Mouse (Mus musculus) liver, embryonic 14.5 days (tissue): Measurements from ENCODE around the gene Mgarp. TPM values are rescaled to one million over a fixed set of nuclear protein-coding genes. Genes with fewer than 3 reads are reported as not detected.

Source experiments
- ATAC-seq: fragments of 200-750 bp; cut with Nextera tagmentation; 2 replicates; pipeline ENCODE4 v1.8.0; 2017; ENCODE audit warnings: moderate number of reproducible peaks, mild to moderate bottlenecking, moderate library complexity; ENCODE audit not compliant: insufficient read depth
- DNase-seq, 3 experiments: peaks; one replicate each; pipeline ENCODE4 v3.0.0-alpha.2; 2012 to 2013; ENCODE audit warnings: low read depth in 3 of 3, low spot score in 3 of 3
- H3K27ac ChIP-seq: fragments of 300-500 bp; sonication (generic); 2 replicates; pipeline ENCODE4 v1.5.1; 2014; ENCODE audit warnings: moderate library complexity, mild to moderate bottlenecking, control low read depth, inconsistent platforms
- H3K27me3 ChIP-seq: fragments of 300-500 bp; sonication (generic); 2 replicates; pipeline ENCODE4 v1.6.1; 2014; ENCODE audit warnings: mild to moderate bottlenecking, low read length, moderate library complexity; ENCODE audit not compliant: control insufficient read depth, insufficient read depth
- H3K36me3 ChIP-seq: fragments of 300-500 bp; sonication (generic); replicated peaks from 2 replicates; pipeline ENCODE4 v1.6.1; 2014; ENCODE audit warnings: low read depth; ENCODE audit not compliant: control insufficient read depth, insufficient read depth
- H3K4me1 ChIP-seq, 2 experiments: fragments of 200-500 bp in 1 of 2; fragments of 300-500 bp in 1 of 2; sonication (generic) in 1 of 2; replicated peaks; 2 replicates each; pipeline ENCODE4 v1.6.1; 2012 to 2014; ENCODE audit warnings: antibody characterized with exemption in 1 of 2, inconsistent platforms in 1 of 2, low read length in 1 of 2; ENCODE audit not compliant: control insufficient read depth in 2 of 2, insufficient read depth in 2 of 2
- H3K4me2 ChIP-seq: fragments of 300-500 bp; sonication (generic); 2 replicates; pipeline ENCODE4 v1.6.1; 2014; ENCODE audit warnings: low read depth, mild to moderate bottlenecking, control low read depth, moderate library complexity
- H3K4me3 ChIP-seq, 2 experiments: fragments of 200-500 bp in 1 of 2; fragments of 300-500 bp in 1 of 2; sonication (generic) in 1 of 2; 2 replicates each; pipeline ENCODE4 v1.5.1; 2012 to 2014; ENCODE audit warnings: low read depth in 2 of 2, low read length in 2 of 2, mild to moderate bottlenecking in 2 of 2, control low read depth in 1 of 2, inconsistent platforms in 1 of 2, moderate library complexity in 1 of 2; ENCODE audit not compliant: insufficient read depth in 1 of 2
- H3K9ac ChIP-seq: fragments of 300-500 bp; sonication (generic); replicated peaks from 2 replicates; pipeline ENCODE4 v1.6.1; 2014; ENCODE audit warnings: mild to moderate bottlenecking, control low read depth, moderate library complexity
- H3K9me3 ChIP-seq: fragments of 300-500 bp; sonication (generic); 2 replicates; pipeline ENCODE4 v1.6.1; 2016; ENCODE audit warnings: low read length, mixed read lengths; ENCODE audit not compliant: control insufficient read depth
- CTCF ChIP-seq: IDR thresholded peaks from 2 replicates; pipeline ENCODE4 v1.5.1; 2016; ENCODE audit warnings: antibody characterized with exemption, low read depth, control low read depth
- EP300 ChIP-seq: IDR thresholded peaks from 2 replicates; pipeline ENCODE4 v1.6.1; 2016; ENCODE audit warnings: antibody characterized with exemption, low read depth
- WGBS: fragments of 180-500 bp; shearing (Covaris S2); extraction: QIAGEN DNeasy Blood & Tissue Kit; methylation state at CpG from one replicate; pipeline ENCODE4 v1.1.7; 2014; ENCODE audit not compliant: insufficient replicate concordance; 5-methylcytosine and 5-hydroxymethylcytosine counted together
- polyA plus RNA-seq, 2 experiments: library from polyadenylated mRNA; depleted of rRNA in 1 of 2; stranded (reverse) in 1 of 2; unstranded in 1 of 2; fragments of >200 nt; fragmentation: Nextera tagmentation in 1 of 2; extraction: Ambion mirVana in 1 of 2; gene quantifications; 2 replicates each; pipeline versions ENCODE4 v1.2.1 to v1.2.3; 2012 to 2014

Mgarp gene
- polyA plus RNA-seq, 2 experiments = 0.48 to 0.85 TPM

DNA sequence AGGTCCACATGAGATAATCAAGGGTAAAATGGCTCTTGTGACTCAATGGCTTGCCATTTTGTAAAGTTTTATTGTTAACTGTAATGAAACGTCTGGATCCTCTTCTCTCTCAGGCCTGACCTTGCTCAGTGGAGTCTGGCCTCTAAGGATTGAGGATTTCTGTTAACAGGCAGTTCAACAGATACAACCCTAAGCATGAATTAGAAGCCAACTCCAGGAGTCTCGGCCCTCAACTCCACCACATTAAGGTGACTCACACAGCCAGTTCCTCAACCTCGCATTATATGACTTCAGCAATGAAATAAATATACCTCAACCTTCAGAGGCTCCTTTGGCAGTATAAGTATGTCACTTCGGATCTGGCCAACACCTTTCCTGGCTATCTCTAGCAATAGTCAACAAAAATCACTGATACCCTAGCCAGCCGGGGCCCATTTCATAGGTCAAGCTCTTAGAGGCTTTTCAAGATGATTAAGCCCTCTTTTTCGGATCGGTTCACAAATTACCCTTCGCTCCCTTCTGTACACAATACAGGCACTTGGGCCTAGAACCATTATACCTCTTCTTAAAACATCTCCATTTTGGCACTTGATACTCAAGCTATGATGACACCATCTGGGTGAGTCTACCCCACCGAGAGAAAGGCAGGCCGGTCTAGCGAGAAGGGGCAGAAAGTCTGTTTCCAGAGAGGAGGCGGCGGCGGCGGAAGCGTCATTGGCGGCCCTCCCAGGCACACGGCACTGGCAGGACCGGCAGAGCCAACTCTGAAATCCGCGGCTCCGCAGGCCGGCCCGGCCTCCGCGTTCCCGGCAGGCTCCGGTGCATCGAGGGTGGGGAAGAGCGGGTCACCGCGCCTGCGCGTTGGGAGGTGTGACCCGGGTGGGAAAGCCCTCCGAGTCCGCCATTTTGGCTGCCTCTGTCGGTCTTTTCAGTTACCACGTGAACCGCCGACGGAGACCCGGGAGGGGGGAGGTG is 18.8 kb upstream of the Mgarp start, which contains the start of gene Naa15:
Gene Naa15 (plus strand): TSS at position 51 of the 975 bp plus-strand sequence.
- Histone ChIP-seq H3K4me2 (peak within 1 kb of the TSS; percentile 85), H3K36me3 (no peaks in the 10 kb centered on the region; the same call in 1 of the 2 replicates), H3K4me3 (peak within 1 kb of the TSS; percentile 86 to 98), H3K4me1 (peaks cover 22 to 23% of the 10 kb centered on the region in 2 experiments), H3K9ac (peak within 1 kb of the TSS; percentile 98), H3K9me3 (no peaks in the 10 kb centered on the region), H3K27me3 (no peaks in the 10 kb centered on the region), H3K27ac (peak within 1 kb of the TSS; percentile 85)
- peak; percentile 88 for ATAC-seq
- TF ChIP-seq EP300 (no peak), CTCF (no peak)
- WGBS = 2% methylated on average over 43 of the region's 43 CpGs
- DNase-seq = peak; percentile 89

DNA sequence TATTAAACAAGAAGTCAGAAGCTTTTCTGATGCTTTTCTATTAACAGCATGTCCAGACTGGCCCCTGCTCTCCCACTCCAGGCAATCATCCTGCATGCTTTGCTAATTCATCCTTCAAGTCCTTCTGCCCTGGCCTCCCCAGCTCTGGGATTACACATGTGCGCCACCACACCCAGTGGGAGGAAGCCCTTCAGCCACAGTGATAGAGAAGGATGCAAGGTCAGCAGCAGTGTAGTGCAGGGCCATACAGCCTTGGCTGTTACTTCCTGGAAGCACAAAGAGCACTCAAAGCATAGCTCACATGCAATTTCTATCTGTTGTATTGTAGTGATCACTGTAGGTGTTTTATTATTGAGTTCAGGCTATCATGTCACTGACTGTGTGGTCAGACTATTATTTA is 16.7 kb upstream of the Mgarp start:
- Histone ChIP-seq H3K9me3 (no peaks in the 10 kb centered on the region), H3K27me3 (no peaks in the 10 kb centered on the region), H3K36me3 (no peaks in the 10 kb centered on the region), H3K27ac (no peak overlapping the region), H3K4me2 (no peak overlapping the region), H3K4me1 (peaks cover 20% of the 10 kb centered on the region in 2 experiments), H3K9ac (no peak overlapping the region), H3K4me3 (no peak overlapping the region)
- WGBS = 33% methylated on average over 1 of the region's 1 CpGs
- DNase-seq (no peak), ATAC-seq (no peak)
- no peak for TF ChIP-seq EP300
- TF ChIP-seq CTCF = no peak

DNA sequence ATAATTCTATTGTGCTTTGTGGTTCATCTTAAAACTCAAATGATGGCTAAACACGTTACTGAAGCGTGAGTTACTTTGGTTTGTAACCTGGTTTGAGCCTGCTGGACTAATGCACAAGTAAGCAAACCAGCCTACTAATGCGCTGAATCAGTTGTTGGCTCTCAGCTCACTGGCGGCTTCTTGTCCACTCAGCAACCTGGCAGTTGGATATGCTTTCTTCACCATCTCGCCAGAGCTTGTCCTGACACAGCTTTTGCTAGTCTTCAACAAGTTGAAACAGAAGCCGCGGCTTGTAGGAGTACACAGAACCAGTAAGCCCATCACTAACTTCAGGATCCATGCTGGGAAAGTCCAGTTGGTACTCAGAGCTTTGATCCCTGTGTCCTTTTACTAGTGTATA is 15.9 kb upstream of the Mgarp start:
- WGBS = 83% methylated on average over 7 of the region's 7 CpGs
- TF ChIP-seq EP300 = no peak

DNA sequence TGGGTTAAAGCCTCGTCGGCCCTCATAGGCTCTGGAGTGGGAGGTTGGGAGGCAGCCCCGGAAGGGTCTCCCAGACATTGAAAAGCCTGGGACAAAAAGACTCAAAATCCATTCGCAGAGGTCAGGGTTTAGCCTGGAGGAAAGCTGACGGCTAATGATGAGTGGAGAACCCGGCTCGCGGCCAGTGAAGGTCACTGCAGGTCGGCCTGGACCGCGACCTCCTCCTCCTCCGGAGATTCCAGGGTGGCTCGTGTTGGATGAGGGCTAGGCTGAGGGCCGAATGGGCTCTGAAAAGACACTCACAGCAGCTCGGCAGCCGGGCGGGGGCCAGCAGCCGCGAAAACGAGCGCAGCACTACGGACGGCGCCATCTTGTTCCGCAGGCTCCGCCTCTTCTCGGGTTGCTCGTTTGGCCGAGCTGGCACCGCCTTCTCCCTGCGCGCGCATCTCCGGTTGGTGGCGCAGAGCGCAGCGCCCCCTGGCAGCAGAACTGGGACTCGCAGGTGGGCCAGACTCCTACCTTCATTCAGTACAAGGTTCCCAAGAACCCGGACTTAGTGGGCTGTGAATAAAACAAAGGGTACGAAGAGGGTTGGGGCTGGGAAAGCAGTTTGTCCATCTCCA is 12.1 kb upstream of the Mgarp start, which contains the start of gene Ndufc1:
Gene Ndufc1 (minus strand): TSS at position 428 of the 623 bp plus-strand sequence.
- ATAC-seq (peak; percentile 84), DNase-seq (peak; percentile 84 to 86 (median 85))
- Histone ChIP-seq H3K27ac (peak within 1 kb of the TSS; percentile 71), H3K9me3 (no peaks in the 10 kb centered on the region), H3K9ac (peak within 1 kb of the TSS; percentile 98), H3K4me3 (peak within 1 kb of the TSS; percentile 94 to 99), H3K4me1 (peaks cover 13 to 15% of the 10 kb centered on the region in 2 experiments), H3K36me3 (peaks cover 14% of the 10 kb centered on the region), H3K4me2 (peak within 1 kb of the TSS; percentile 93), H3K27me3 (no peaks in the 10 kb centered on the region)
- TF ChIP-seq CTCF (peak; percentile 99), EP300 (no peak)
- WGBS = under 1% methylated on average over 40 of the region's 40 CpGs

More for the DNA sequence above, 15.9 kb upstream of the Mgarp start:
- Histone ChIP-seq H3K4me2 (no peak overlapping the region), H3K27ac (no peak overlapping the region), H3K4me3 (no peak overlapping the region), H3K4me1 (peaks cover 21% of the 10 kb centered on the region in 2 experiments), H3K36me3 (no peaks in the 10 kb centered on the region), H3K9ac (no peak overlapping the region), H3K27me3 (no peaks in the 10 kb centered on the region), H3K9me3 (no peaks in the 10 kb centered on the region)
- ATAC-seq (no peak), DNase-seq (no peak)
